36 mouse cellular contexts compared by ENCODE assay signal in genomic region chr8:91212948-91213347, GRCm38 (mm10).
"Had no signal": no experiment of that assay in that cellular context is flagged by ENCODE, and none has a peak within 500 bp of the region (broad histone marks: within the 10 kb centered on the region; RNA-seq: fewer than 3 reads in every experiment).

No protein-coding gene starts in this region.

- H3K27ac ChIP-seq: heart, adult 2 months; heart, embryonic 10.5 days; heart, embryonic 13.5 days; heart, embryonic 15.5 days; hindbrain, embryonic 10.5 days; hindbrain, embryonic 12.5 days; hindbrain, embryonic 13.5 days; hindbrain, embryonic 14.5 days; hindbrain, embryonic 15.5 days; hindbrain, postnatal 0 days; intestine, embryonic 15.5 days; kidney, embryonic 15.5 days; kidney, postnatal 0 days; layer of hippocampus, adult 2 months had no signal

- H3K4me3 ChIP-seq: heart, adult 2 months; heart, embryonic 10.5 days; heart, embryonic 12.5 days; heart, embryonic 13.5 days; heart, embryonic 15.5 days; hindbrain, embryonic 10.5 days; hindbrain, embryonic 12.5 days; hindbrain, embryonic 13.5 days; hindbrain, embryonic 15.5 days; intestine, embryonic 15.5 days; kidney, embryonic 15.5 days; layer of hippocampus, adult 2 months had no signal

- H3K27me3 ChIP-seq: heart, embryonic 12.5 days; heart, embryonic 13.5 days; heart, embryonic 15.5 days; hindbrain, embryonic 12.5 days; hindbrain, embryonic 13.5 days; hindbrain, embryonic 15.5 days; intestine, embryonic 15.5 days had no signal

- H3K4me1 ChIP-seq: heart, embryonic 12.5 days; heart, embryonic 15.5 days; hindbrain, embryonic 12.5 days; hindbrain, embryonic 15.5 days; intestine, embryonic 15.5 days; kidney, embryonic 15.5 days had no signal

- DNase-seq: heart, adult 18-20 months; heart, adult 2 months; heart, postnatal 10 days; heart, postnatal 14 days; heart, postnatal 36 days; heart, postnatal 4 days; kidney, adult 11 months; kidney, adult 18-20 months; kidney, adult 2 months; kidney, adult 8-10 months; kidney, adult 9 months; kidney, postnatal 10 days; kidney, postnatal 14 days; kidney, postnatal 25 days; kidney, postnatal 36 days; kidney, postnatal 4 days; layer of hippocampus, adult 9-11 months had no signal

- H3K4me2 ChIP-seq: heart, embryonic 11.5 days; heart, embryonic 12.5 days; heart, embryonic 13.5 days; heart, embryonic 15.5 days; hindbrain, embryonic 12.5 days; hindbrain, embryonic 13.5 days; hindbrain, embryonic 14.5 days; hindbrain, embryonic 15.5 days; intestine, embryonic 15.5 days; kidney, embryonic 15.5 days had no signal

- H3K9ac ChIP-seq: heart, embryonic 12.5 days; heart, embryonic 13.5 days; heart, embryonic 15.5 days; hindbrain, embryonic 12.5 days; hindbrain, embryonic 13.5 days; hindbrain, embryonic 14.5 days; hindbrain, embryonic 15.5 days; intestine, embryonic 15.5 days; kidney, embryonic 15.5 days had no signal

- H3K9me3 ChIP-seq: heart, embryonic 10.5 days; heart, embryonic 12.5 days; heart, embryonic 13.5 days; heart, embryonic 15.5 days; hindbrain, embryonic 10.5 days; hindbrain, embryonic 12.5 days; hindbrain, embryonic 13.5 days; hindbrain, embryonic 15.5 days; intestine, embryonic 15.5 days; kidney, embryonic 15.5 days had no signal

- H3K36me3 ChIP-seq: heart, embryonic 10.5 days; heart, embryonic 12.5 days; heart, embryonic 13.5 days; heart, embryonic 15.5 days; hindbrain, embryonic 10.5 days; hindbrain, embryonic 12.5 days; hindbrain, embryonic 13.5 days; hindbrain, embryonic 15.5 days; intestine, embryonic 15.5 days; kidney, embryonic 15.5 days had no signal

- ATAC-seq: hindbrain, embryonic 16.5 days; hindbrain, postnatal 0 days; inflammation-experienced regulatory T-cells, adult 6 months; intestine, embryonic 15.5 days; intestine, embryonic 16.5 days; intestine, postnatal 0 days had no signal
